Mouse (Mus musculus): ENCODE results near the gene Tll2.

The Tll2 gene

DNA sequence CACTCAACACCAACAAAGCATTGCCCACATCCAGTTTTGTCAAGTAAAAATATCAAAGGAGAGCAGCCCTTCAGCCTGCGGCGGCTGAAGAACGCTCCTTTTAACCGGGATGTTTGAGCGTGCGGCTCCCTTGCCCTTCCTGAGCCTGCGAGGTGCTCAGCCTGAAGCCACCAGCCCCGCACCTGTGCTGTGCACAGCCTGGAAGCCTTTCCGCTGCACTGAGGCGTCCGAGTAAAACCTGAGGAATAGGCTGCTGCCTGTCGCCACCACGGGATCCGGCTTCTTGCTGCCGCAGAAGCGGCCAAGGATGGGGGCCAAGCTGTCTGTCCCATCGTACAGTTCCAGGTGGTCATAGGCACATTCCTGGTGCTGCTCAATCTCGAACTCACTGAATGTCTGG lies 118.1 kb downstream of the Tll2 start:
- DNase-seq (ENCODE audit: low spot score in 2 of 2): no peak

- no peak for DNase-seq (ENCODE audit: low spot score in 2 of 2)
Observed at GRCm38 (mm10) chr19:41087901-41088300, 118.7 kb downstream of the Tll2 start.

- DNase-seq (ENCODE audit: low spot score in 2 of 2): peak; percentile 22 to 30
Observed at GRCm38 (mm10) chr19:41086700-41087099, 119.9 kb downstream of the Tll2 start.

DNA sequence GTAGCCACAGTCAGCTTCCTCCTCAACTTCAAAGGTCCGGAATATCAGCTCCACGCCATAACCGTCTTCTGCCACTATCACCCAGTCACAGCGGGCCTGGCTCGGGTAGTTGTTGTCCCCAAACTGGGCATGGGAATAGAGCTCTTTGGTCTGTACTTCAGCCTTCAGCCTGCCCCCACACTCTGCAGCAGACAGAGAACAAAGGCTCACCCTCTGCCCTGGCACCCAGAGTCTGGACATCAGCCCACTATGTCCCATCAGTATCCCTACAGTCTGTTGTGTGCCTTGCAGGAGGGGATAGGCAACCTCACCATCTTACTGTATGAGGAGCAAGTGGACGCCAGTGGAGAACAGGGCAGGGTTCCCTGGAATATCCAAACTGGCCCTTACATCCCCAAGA lies 120.3 kb downstream of the Tll2 start:
- no peak for DNase-seq (ENCODE audit: low spot score in 2 of 2)

- no peak for DNase-seq (ENCODE audit: low spot score in 2 of 2)
Observed at GRCm38 (mm10) chr19:41083646-41084045, 123.0 kb downstream of the Tll2 start.

DNA sequence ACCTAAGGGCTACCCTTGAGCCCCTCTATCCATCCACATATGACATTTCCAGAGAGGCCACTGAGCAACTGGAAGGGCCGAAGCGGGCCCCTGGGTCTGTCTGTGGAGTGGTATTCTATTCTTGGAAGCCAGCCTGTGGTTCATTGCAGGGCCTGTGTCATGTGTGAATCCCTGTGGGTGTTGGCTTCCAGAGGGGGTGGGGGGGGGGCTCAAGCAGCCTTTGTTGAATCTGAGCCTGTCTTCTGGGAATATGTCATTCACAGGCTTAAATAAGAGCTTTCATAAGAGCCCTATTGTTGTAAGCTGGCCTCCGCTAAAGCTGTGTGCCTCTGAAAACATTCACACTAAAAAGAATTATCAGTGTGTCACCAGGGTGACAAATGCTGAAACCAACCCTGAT lies 125.0 kb downstream of the Tll2 start:
- no peak for DNase-seq (ENCODE audit: low spot score in 2 of 2)

DNA sequence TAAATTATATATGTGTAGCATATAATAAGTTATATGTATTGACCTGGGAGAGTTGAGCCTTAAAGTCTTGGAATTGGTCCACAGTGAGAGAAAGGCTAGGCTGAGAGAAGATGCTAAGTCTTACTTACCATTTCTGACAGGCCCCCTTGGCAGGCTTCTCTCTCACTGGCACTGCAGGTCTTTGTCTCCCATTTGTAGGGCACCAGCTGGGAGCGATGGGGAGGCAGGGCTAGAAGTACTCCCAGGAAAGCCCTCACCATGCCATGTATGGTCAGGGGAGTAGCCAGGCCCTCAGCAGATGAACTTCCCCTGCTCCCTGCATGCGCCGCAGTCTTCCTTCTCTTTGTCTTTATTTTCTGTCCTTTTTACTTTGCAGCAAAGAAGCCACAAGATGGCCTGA lies 129.7 kb downstream of the Tll2 start, which contains the start of gene Opalin:
Gene Opalin, minus strand, starts transcription at position 208 of the 400 bp plus-strand sequence.
- no peak for DNase-seq (ENCODE audit: low spot score in 2 of 2)

GRCm38 (mm10) chr19:41073746-41074455 lies 132.7 kb downstream of the Tll2 start:
- no peak for DNase-seq (ENCODE audit: low spot score in 2 of 2)

DNA sequence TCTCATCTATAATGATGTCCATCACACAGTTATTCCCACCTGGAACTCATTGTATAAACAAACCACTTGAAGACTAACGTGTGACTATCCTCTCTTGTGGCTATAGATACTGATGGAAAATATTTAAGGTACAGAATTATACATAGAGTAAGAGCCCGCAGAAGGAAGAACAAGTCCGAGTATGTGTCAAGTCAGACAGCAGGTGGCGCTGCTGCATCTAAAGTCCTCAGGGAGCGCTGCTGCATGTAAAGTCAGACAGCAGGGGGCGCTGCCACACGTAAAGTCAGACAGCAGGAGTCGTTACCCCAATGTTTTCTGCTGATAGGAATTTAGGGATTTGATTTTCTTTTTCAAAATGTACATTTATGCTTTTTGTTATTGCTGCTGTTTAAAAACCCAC lies 135.1 kb downstream of the Tll2 start:
- peak; percentile 53 to 75 for DNase-seq (ENCODE audit: low spot score in 2 of 2)

DNA sequence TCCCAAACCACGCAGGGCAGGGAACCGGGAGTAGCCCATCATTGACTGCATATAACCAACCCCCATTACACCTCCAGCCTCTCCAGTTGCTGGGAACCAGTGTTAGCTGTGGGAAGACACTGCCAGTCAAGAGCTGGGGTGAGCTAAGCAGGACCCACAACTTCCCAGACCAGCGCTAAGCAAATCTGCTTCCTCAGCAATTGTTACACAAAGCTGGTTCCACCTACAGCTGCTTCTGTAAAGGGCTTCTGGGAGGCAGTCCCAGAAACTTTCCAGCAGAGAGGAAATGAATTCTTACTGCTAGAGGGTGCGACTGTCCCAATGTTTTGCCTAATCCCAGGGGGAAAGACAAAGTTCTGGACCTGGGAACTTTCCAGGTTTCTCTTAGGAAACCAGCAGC lies 151.9 kb downstream of the Tll2 start:
- no peak for DNase-seq (ENCODE audit: low spot score in 2 of 2)

DNA sequence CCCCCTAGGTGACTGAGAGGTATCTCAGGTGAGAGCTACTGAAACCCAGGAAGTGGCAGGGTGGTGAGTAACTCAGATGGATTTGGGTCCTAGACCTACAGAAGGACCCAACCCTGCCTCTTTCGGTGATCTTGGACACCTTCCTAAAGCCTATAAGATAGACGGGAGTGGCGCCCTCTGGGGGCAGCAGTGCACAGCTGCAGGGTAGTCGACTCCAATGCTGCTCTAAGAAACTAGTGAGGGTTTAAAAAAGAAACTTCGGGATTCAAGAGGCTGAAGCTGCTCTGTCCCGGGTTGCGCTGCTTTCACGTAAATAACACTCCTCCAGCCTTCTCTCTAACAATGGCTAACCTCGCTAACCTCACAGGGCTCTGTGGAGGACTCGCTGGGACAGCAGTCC lies 153.1 kb downstream of the Tll2 start:
- peak in 1 of 2 experiments; percentile 19 for DNase-seq (ENCODE audit: low spot score in 2 of 2)

DNA sequence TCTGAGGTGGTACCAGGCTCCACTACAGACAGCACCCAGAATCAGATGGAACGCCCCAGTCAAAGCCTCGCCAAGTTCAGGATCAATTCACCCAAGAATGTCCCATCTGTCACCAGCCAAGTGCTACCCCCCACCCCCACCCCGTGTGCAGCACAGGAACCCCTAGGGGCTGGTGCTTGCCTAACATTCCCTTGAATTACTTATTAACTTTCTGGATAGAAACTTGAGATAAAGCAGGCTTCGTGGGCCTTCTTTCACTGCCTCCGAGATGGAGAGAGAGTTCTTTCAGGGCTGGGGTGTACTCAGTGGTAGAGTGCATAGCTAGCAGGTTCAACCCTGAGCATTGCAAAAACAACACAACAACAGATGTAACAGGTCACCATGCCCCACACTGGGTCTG lies 154.4 kb downstream of the Tll2 start:
- no peak for DNase-seq (ENCODE audit: low spot score in 2 of 2)

DNA sequence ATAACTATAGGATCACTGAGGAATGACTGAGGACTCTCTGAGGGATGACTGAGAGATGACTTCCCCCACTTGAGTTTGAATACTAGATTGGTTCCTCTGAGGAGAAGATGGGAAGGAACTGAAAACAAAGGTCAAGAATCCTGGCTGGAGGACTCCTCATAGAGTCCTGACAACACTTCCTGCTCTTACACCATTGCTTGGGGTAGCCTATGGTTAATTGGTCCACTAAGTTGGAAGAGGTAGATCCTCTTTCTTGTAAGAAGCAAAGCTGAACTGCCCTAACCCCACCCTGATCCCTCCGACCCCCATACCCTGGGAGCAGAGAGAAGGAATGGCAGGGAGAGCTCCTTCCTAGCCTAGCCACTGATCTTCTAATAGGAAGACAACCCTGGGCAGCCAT lies 154.9 kb downstream of the Tll2 start:
- DNase-seq (ENCODE audit: low spot score in 2 of 2): no peak

DNA sequence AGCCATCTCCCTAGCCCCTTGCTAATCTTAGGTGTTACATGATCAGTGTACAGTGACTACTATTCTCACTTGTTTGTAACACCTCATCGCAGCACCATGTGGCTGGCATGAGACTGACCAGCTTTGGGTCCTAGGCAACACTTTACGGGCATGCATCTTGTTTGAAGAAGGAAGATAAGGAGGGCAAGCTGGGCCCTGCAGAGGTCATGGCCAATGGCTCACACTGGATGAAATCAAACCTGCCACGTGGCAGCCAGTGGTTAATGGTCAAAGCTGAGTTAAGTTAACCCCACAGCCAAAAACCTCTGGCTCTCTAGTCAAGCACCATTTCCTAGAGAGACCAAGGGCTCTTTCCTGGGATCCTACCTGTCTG lies 158.5 kb downstream of the Tll2 start:
- no peak for DNase-seq (ENCODE audit: low spot score in 2 of 2)

GRCm38 (mm10) chr19:41047437-41048186 lies 159.0 kb downstream of the Tll2 start:
- no peak for DNase-seq (ENCODE audit: low spot score in 2 of 2)

DNA sequence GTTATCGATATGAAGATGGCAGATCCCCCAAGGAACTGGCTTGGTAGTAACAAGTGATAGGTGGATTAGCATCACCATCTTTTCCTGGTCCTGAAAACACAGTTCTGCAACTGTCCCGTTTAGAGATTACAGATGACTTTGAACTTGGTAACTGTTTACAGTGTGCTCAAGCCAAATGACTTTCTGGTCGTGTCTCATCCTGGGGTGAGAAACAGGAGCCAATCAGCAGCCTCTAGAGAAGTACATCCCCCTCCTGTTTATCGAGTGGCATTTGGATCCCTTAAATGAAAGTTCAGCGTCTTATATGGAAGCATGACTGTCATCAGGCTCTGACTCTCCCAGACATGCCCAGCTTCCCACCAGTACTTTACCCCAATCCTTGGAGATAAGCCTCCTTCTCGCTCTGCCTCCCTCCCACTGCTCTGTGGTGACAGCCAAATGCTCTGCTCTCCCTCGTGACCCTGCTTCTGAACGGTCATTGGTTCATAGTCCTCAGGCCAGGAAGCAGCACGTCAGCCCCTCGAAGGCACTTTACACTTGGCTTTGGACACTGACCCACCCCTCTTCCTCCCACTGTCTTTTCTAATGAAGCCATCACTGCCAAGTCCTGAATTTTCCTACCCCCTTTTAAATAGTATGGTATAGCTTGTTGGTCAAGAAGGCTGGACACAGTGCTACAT lies 161.4 kb downstream of the Tll2 start:
- no peak for DNase-seq (ENCODE audit: low spot score in 2 of 2)

GRCm38 (mm10) chr19:41039110-41039509 lies 167.5 kb downstream of the Tll2 start:
- DNase-seq (ENCODE audit: low spot score in 2 of 2): no peak

DNA sequence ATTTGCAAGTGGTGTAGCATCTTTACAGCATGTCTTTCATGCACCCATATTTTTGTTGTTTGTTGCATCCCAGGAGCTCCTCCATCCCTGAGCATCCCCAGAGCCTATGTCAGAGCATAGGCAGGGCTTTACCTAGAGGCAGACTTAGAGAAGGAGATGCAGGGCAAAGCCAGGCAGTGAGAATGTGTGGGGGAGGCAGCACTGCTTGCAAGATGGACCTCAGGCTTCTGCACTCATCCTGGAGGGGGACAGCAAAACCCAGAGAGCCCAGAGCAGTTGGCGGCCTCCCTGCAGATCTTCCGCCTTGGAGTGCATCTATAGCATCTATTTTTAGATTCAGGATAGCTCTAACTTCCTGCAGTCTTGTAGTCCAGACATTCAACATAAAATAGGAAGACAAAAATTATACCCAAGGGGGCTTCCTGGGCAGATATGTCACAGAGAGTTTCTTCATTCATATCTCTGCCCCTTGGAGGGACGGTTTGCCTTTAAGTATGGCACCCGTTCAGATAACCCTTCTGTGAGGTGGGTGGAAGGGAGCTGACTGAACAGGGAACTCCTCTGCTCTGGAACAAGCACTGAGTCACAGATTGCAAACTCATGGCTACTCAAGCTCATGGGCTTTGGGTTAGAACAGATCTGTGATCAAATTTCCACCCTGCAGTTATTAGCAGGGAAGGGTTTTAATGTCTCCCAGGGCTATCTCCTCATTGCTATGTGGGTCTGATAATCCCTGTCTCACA lies 170.7 kb downstream of the Tll2 start:
- no peak for DNase-seq (ENCODE audit: low spot score in 2 of 2)

All from urinary bladder, adult 18-20 months (tissue).